Mouse (Mus musculus) liver, embryonic 14.5 days (tissue): ENCODE data around the gene Fam189a2.

ENCODE experiments used
- CTCF ChIP-seq: IDR thresholded peaks from 2 replicates; pipeline ENCODE4 v1.5.1; 2016; ENCODE audit warnings: antibody characterized with exemption, low read depth, control low read depth
- EP300 ChIP-seq: IDR thresholded peaks from 2 replicates; pipeline ENCODE4 v1.6.1; 2016; ENCODE audit warnings: antibody characterized with exemption, low read depth

DNA sequence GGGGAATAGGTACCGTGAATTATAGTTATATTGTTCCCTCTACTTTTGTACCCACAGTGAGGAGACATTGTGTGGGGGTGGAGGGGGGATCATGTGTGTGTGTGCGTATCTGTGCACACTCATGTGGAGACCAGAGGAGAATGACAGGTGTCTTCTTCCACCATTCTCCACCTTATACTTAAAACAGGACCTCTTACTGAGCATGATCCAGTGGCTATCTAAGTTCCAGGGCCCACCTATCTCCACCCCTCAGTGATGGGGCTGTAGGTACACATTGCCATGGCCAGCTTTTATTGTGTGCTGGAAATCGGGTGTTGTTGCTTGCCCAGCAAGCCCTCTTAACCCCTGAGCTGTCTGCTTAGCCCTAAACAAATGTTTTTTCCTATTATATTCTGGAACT lies 10.1 kb downstream of the Fam189a2 start:
- TF ChIP-seq CTCF (no peak), EP300 (no peak)
